Mouse (Mus musculus) heart, postnatal 0 days (tissue): ENCODE results near the gene Ang2.

Source experiments
- CTCF ChIP-seq: IDR thresholded peaks from 2 replicates; pipeline ENCODE4 v1.5.1; 2016; ENCODE audit warnings: antibody characterized with exemption, control low read depth, low read depth
- EP300 ChIP-seq: IDR thresholded peaks from 2 replicates; pipeline ENCODE4 v1.6.1; 2016; ENCODE audit warnings: antibody characterized with exemption, low read depth

DNA sequence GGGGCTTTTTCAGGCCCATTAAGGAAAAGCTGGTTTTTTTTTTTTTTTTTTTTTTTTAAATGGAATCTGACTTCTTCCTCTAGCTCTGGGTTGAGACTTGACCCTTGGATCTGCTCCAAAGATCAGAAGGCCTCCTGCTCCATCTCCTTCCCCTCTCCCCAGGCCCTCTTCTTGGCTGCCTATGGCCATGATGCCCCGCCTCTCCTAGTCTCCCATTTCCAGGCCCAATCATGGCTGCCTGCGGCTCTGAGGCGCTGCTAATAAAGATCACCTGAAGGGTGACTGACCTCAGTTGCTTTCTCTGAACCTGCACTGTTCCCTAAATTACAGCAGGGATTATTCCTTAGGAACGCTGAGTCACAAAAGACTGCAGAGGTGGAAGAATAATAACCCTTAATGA, 25.1 kb downstream of the Ang2 start:
- TF ChIP-seq CTCF (no peak), EP300 (no peak)
